Mouse (Mus musculus) Patski (cell line): ENCODE measurements around the gene Prex1. TPM values are rescaled to one million over a fixed set of nuclear protein-coding genes. Genes with fewer than 3 reads are reported as not detected.

Experiments
- ATAC-seq: fragments of 100-300 bp; one replicate; pipeline ENCODE4 v1.8.0; 2021
- CTCF ChIA-PET: fragments of 350-600 bp; sonication (Branson Sonifier 250); formaldehyde crosslinking; loops from one replicate; lab custom pipeline; 2022; ENCODE audit warnings: inconsistent platforms; lab: Charles Lee
- POLR2A ChIA-PET: fragments of 350-600 bp; sonication (Branson Sonifier 250); formaldehyde crosslinking; loops from one replicate; lab custom pipeline; 2022; ENCODE audit warnings: antibody characterized with exemption, inconsistent platforms; lab: Charles Lee
- DNase-seq: peaks from one replicate; pipeline ENCODE4 v3.0.0-alpha.2; 2011; ENCODE audit warnings: low read depth, low spot score
- H3K27me3 ChIP-seq: fragments of 371-371 bp; one replicate; pipeline ENCODE4 v1.5.1; 2021
- CTCF ChIP-seq: fragments of 100-300 bp; IDR thresholded peaks from one replicate; pipeline ENCODE4 v1.5.1; 2021
- in situ Hi-C: fragments of 300-500 bp; cut with MboI; formaldehyde crosslinking; loops from 3 replicates; pipeline ENCODE4 v1.11.1; 2018; ENCODE audit warnings: low pct_unique_long_range_greater_than_20kb, mixed read lengths
- polyA plus RNA-seq: library from polyadenylated mRNA; unstranded; gene quantifications from one replicate; pipeline ENCODE4 v1.2.3, GENCODE M21; 2021

Gene Prex1
- polyA plus RNA-seq, 1 experiment from 2014 or later: 3.9 TPM

GRCm38 (mm10) chr2:166632571-166633361, 80.9 kb downstream of the Prex1 start:
- ATAC-seq: no peak
- in situ Hi-C loops: no loop called here
- TF ChIP-seq CTCF: no peak

GRCm38 (mm10) chr2:166631621-166632171, 81.9 kb downstream of the Prex1 start:
- no peak for ATAC-seq
- POLR2A ChIA-PET: interaction anchor here (1.0 kb wide), 1 partner anchor 23 kb away, joined by 3 read pairs; no protein-coding TSS in a partner anchor
- DNase-seq: no peak
- TF ChIP-seq CTCF: no peak
- in situ Hi-C loops: no loop called here
- CTCF ChIA-PET: no interaction called here
- no peaks in the 10 kb centered on the region for H3K27me3 ChIP-seq

More at GRCm38 (mm10) chr2:166632571-166633361, 80.9 kb downstream of the Prex1 start:
- no peak for DNase-seq
- ChIA-PET CTCF (no interaction called here), POLR2A (no interaction called here)
- H3K27me3 ChIP-seq: no peaks in the 10 kb centered on the region

- POLR2A ChIA-PET: interaction anchor here (1.0 kb wide), 1 partner anchor 22 kb away, joined by 3 read pairs; no protein-coding TSS in a partner anchor
Measured at GRCm38 (mm10) chr2:166631189-166631588, 82.4 kb downstream of the Prex1 start.

GRCm38 (mm10) chr2:166629941-166630674, 83.5 kb downstream of the Prex1 start:
- no peak for ATAC-seq
- in situ Hi-C loops: no loop called here
- no peaks in the 10 kb centered on the region for H3K27me3 ChIP-seq
- DNase-seq: no peak
- POLR2A ChIA-PET: no interaction called here
- TF ChIP-seq CTCF: no peak
- CTCF ChIA-PET: no interaction called here

More at GRCm38 (mm10) chr2:166631189-166631588, 82.4 kb downstream of the Prex1 start:
- CTCF ChIA-PET: no interaction called here
- no peak for DNase-seq
- no peak for TF ChIP-seq CTCF
- no peaks in the 10 kb centered on the region for H3K27me3 ChIP-seq
- no peak for ATAC-seq
- in situ Hi-C loops: no loop called here

- ATAC-seq: no peak
- no peak for TF ChIP-seq CTCF
- no peaks in the 10 kb centered on the region for H3K27me3 ChIP-seq
- in situ Hi-C loops: no loop called here
- ChIA-PET POLR2A (no interaction called here), CTCF (no interaction called here)
- DNase-seq: no peak
Measured at GRCm38 (mm10) chr2:166627578-166627977, 86.1 kb downstream of the Prex1 start.

- TF ChIP-seq CTCF: no peak
- ChIA-PET CTCF (no interaction called here), POLR2A (no interaction called here)
- in situ Hi-C loops: no loop called here
- H3K27me3 ChIP-seq: no peaks in the 10 kb centered on the region
- ATAC-seq (no peak), DNase-seq (no peak)
Measured at GRCm38 (mm10) chr2:166625219-166625618, 88.4 kb downstream of the Prex1 start.

- TF ChIP-seq CTCF: no peak
- ChIA-PET CTCF (no interaction called here), POLR2A (interaction anchor here (1.3 kb wide), 1 partner anchor 16 kb away, joined by 3 read pairs; no protein-coding TSS in a partner anchor)
- in situ Hi-C loops: no loop called here
- no peaks in the 10 kb centered on the region for H3K27me3 ChIP-seq
- DNase-seq (no peak), ATAC-seq (no peak)
Measured at GRCm38 (mm10) chr2:166623081-166623567, 90.5 kb downstream of the Prex1 start.

GRCm38 (mm10) chr2:166622590-166622989, 91.0 kb downstream of the Prex1 start:
- in situ Hi-C loops: no loop called here
- DNase-seq (no peak), ATAC-seq (no peak)
- no peak for TF ChIP-seq CTCF
- ChIA-PET POLR2A (interaction anchor here (1.3 kb wide), 1 partner anchor 16 kb away, joined by 3 read pairs; no protein-coding TSS in a partner anchor), CTCF (no interaction called here)
- H3K27me3 ChIP-seq: no peaks in the 10 kb centered on the region

- POLR2A ChIA-PET: no interaction called here
- no peak for TF ChIP-seq CTCF
- in situ Hi-C loops: no loop called here
- CTCF ChIA-PET: no interaction called here
- no peak for ATAC-seq
- H3K27me3 ChIP-seq: no peaks in the 10 kb centered on the region
- no peak for DNase-seq
Measured at GRCm38 (mm10) chr2:166622079-166622478, 91.6 kb downstream of the Prex1 start.
